Mouse (Mus musculus) midbrain, embryonic 11.5 days (tissue): Measurements from ENCODE around the gene Prkce. TPM values are rescaled to one million over a fixed set of nuclear protein-coding genes. Genes with fewer than 3 reads are reported as not detected.

ENCODE experiments used
- ATAC-seq: fragments of 200-750 bp; cut with Nextera tagmentation; 2 replicates; pipeline ENCODE4 v1.8.0; 2017; ENCODE audit warnings: moderate TSS enrichment, moderate library complexity; ENCODE audit not compliant: low FRiP score
- DNase-seq: peaks from one replicate; pipeline ENCODE4 v3.0.0; 2015; ENCODE audit warnings: low spot score; ENCODE audit errors: missing footprints
- H3K27ac ChIP-seq: fragments of 300-500 bp; sonication (generic); 2 replicates; pipeline ENCODE4 v1.5.1; 2014; ENCODE audit warnings: low read depth, low read length
- H3K27me3 ChIP-seq: fragments of 300-500 bp; sonication (generic); 2 replicates; pipeline ENCODE4 v1.6.1; 2014; ENCODE audit warnings: mild to moderate bottlenecking, low read length, moderate library complexity, mixed read lengths; ENCODE audit not compliant: control insufficient read depth, insufficient read depth
- H3K36me3 ChIP-seq: fragments of 300-500 bp; sonication (generic); 2 replicates; pipeline ENCODE4 v1.6.1; 2014; ENCODE audit warnings: mild to moderate bottlenecking, low read length, moderate library complexity, mixed read lengths; ENCODE audit not compliant: control insufficient read depth, insufficient read depth
- H3K4me1 ChIP-seq: fragments of 300-500 bp; sonication (generic); 2 replicates; pipeline ENCODE4 v1.6.1; 2014; ENCODE audit warnings: low read length; ENCODE audit not compliant: control insufficient read depth, insufficient read depth
- H3K4me2 ChIP-seq: fragments of 300-500 bp; sonication (generic); 2 replicates; pipeline ENCODE4 v1.6.1; 2014; ENCODE audit warnings: mild to moderate bottlenecking, moderate library complexity
- H3K4me3 ChIP-seq: fragments of 300-500 bp; sonication (generic); 2 replicates; pipeline ENCODE4 v1.5.1; 2014; ENCODE audit warnings: low read depth, low read length
- H3K9ac ChIP-seq: fragments of 300-500 bp; sonication (generic); 2 replicates; pipeline ENCODE4 v1.6.1; 2014; ENCODE audit warnings: low read length
- H3K9me3 ChIP-seq: fragments of 300-500 bp; sonication (generic); 2 replicates; pipeline ENCODE4 v1.6.1; 2016; ENCODE audit warnings: low read length; ENCODE audit not compliant: control insufficient read depth
- whole genome bisulfite sequencing: fragments of 180-500 bp; shearing (Covaris S2); extraction: QIAGEN DNeasy Blood & Tissue Kit; methylation state at CpG from one replicate; pipeline ENCODE4 v1.1.7; 2014; 5-methylcytosine and 5-hydroxymethylcytosine counted together
- polyA plus RNA-seq: library from polyadenylated mRNA; unstranded; fragments of >200 nt; fragmentation: Nextera tagmentation; extraction: Ambion mirVana; gene quantifications from 2 replicates; pipeline ENCODE4 v1.2.1, GENCODE M21; 2014

Gene Prkce
- polyA plus RNA-seq, 1 experiment from 2014 or later = 3.5 TPM

DNA sequence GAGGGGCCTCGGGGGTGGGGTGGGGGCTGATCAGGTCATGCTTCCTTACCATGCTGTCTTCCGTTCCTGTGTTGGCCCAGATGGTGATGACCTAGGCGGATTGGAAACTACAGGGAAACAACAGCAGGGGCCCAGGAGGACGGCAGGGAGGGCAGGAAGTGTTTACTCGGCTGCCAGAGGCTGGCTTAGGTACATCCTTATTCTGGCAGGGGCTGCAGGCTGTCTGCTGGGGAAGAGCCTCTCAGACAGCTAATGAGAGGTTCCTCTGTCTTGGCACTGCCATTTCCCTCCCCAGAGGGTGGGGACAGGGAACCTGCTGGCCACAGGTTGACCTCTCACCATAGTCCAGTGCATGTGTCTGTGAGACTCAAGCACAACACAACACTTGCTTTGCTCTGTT, 116.2 kb downstream of the Prkce start:
- DNase-seq (no peak), ATAC-seq (no peak)
- no peak overlapping the region for H3K4me2 ChIP-seq
- no peak overlapping the region for H3K27ac ChIP-seq
- no peaks in the 10 kb centered on the region for H3K4me1 ChIP-seq
- no peaks in the 10 kb centered on the region for H3K9me3 ChIP-seq
- no peak overlapping the region for H3K4me3 ChIP-seq
- no peaks in the 10 kb centered on the region for H3K36me3 ChIP-seq
- no peaks in the 10 kb centered on the region for H3K27me3 ChIP-seq
- H3K9ac ChIP-seq = no peak overlapping the region
- WGBS = 57% methylated on average over 5 of the region's 5 CpGs

GRCm38 (mm10) chr17:86285058-86285457, 117.5 kb downstream of the Prkce start:
- Histone ChIP-seq H3K36me3 (no peaks in the 10 kb centered on the region), H3K4me3 (no peak overlapping the region), H3K4me2 (no peak overlapping the region), H3K9me3 (no peaks in the 10 kb centered on the region), H3K27ac (no peak overlapping the region), H3K27me3 (no peaks in the 10 kb centered on the region), H3K4me1 (no peaks in the 10 kb centered on the region), H3K9ac (no peak overlapping the region)
- 91% methylated on average over 5 of the region's 5 CpGs for WGBS
- ATAC-seq (no peak), DNase-seq (no peak)

DNA sequence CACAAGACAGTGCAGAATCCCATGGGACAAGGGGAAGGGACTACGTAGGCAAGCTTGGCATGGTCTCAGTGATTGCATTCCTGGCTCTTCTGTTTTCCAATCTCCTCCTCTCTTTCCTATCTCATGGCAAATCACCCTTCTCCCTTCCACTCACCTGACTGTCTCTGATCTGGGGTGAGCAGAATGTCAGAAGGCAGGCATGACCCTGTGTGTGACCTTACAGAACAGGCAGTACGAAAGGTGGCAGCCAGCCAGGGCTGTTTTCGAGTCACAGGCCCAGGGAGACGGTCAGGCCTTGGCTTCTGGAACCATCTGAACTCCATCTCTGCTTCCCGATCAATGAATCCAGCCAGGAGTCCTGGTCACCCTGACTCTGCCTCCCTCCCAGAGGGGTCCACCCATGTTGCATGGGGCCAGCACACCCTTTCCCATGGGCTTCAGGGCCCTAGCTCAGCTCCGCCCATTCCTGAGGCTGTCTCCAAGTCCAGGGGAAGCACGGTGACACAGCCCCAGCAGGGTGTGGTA, 119.2 kb downstream of the Prkce start:
- no peak for ATAC-seq
- DNase-seq = no peak
- Histone ChIP-seq H3K36me3 (no peaks in the 10 kb centered on the region), H3K4me2 (no peak overlapping the region), H3K9me3 (no peaks in the 10 kb centered on the region), H3K4me1 (no peaks in the 10 kb centered on the region), H3K27ac (no peak overlapping the region), H3K4me3 (no peak overlapping the region), H3K9ac (no peak overlapping the region), H3K27me3 (no peaks in the 10 kb centered on the region)
- WGBS = 86% methylated on average over 7 of the region's 7 CpGs

- H3K9me3 ChIP-seq = no peaks in the 10 kb centered on the region
- WGBS = 95% methylated on average over 6 of the region's 6 CpGs
- no peak for DNase-seq
These were observed 125.1 kb downstream of the Prkce start for GRCm38 (mm10) chr17:86292711-86293110.

DNA sequence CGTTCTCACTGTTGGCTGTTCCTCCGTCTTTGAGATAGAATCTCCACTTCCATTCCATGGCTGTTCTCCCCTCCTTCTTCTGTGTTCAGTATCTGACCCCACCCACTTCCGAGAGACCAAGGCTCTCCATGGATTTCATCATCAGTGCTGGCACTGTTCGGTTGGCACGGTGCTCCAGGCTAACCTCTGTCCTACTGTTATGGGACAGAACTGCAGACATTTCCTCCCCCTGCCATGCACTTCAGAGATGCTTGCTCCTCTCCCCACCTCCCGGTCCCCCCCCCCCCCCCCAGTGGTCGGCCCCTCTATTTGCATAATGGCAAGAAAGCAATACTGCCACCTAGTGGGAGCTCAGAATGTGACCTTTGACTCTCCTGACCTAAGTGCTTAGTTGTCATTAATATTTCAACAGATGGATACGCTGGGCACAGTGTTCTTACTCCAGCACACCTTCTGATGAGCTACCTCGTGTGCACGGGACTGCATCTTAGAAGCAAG, 125.7 kb downstream of the Prkce start:
- H3K9ac ChIP-seq = no peak overlapping the region
- ATAC-seq (peak; percentile 40; the same call in 1 of the 2 replicates), DNase-seq (peak; percentile 87)
- no peak overlapping the region for H3K27ac ChIP-seq
- no peak overlapping the region for H3K4me3 ChIP-seq
- no peaks in the 10 kb centered on the region for H3K4me1 ChIP-seq
- H3K27me3 ChIP-seq = no peaks in the 10 kb centered on the region
- H3K9me3 ChIP-seq = no peaks in the 10 kb centered on the region
- H3K36me3 ChIP-seq = no peaks in the 10 kb centered on the region
- no peak overlapping the region for H3K4me2 ChIP-seq
- WGBS = 52% methylated on average over 9 of the region's 10 CpGs

More at GRCm38 (mm10) chr17:86292711-86293110, 125.1 kb downstream of the Prkce start:
- Histone ChIP-seq H3K36me3 (no peaks in the 10 kb centered on the region), H3K4me1 (no peaks in the 10 kb centered on the region), H3K4me2 (no peak overlapping the region), H3K9ac (no peak overlapping the region), H3K27me3 (no peaks in the 10 kb centered on the region), H3K27ac (no peak overlapping the region), H3K4me3 (no peak overlapping the region)
- no peak for ATAC-seq

DNA sequence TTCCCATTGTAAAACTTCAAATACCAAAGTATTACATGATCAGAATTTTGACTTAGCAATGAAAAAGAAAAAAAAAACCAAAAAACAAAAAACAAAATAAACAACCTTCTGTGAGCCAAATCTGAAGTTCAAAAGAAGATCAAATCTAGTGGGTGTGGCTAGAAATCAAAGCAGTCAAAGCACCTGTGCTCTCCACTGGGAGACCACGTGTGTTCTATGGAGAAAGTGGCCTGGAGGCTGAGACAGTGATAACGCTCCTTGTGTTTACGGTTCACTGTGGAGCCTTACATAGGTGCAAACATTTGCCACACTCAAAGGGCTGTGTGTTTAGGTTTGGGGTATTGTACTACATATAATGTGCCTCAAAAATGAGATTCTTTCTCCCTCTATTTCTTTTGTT, 132.0 kb downstream of the Prkce start:
- DNase-seq = no peak
- WGBS = 79% methylated on average over 3 of the region's 3 CpGs
- no peak for ATAC-seq
- Histone ChIP-seq H3K4me3 (no peak overlapping the region), H3K4me2 (no peak overlapping the region), H3K36me3 (no peaks in the 10 kb centered on the region), H3K4me1 (peaks cover 6% of the 10 kb centered on the region; the same call in 1 of the 2 replicates), H3K9ac (no peak overlapping the region), H3K27me3 (no peaks in the 10 kb centered on the region), H3K27ac (no peak overlapping the region), H3K9me3 (no peaks in the 10 kb centered on the region)

GRCm38 (mm10) chr17:86300774-86301595, 133.4 kb downstream of the Prkce start:
- peaks cover 6% of the 10 kb centered on the region; the same call in 1 of the 2 replicates for H3K4me1 ChIP-seq
- H3K27me3 ChIP-seq = no peaks in the 10 kb centered on the region
- H3K9ac ChIP-seq = no peak overlapping the region
- no peak overlapping the region for H3K4me3 ChIP-seq
- H3K9me3 ChIP-seq = no peaks in the 10 kb centered on the region
- H3K27ac ChIP-seq = no peak overlapping the region; the same call in 1 of the 2 replicates
- no peak overlapping the region for H3K4me2 ChIP-seq
- 76% methylated on average over 22 of the region's 22 CpGs for WGBS
- no peaks in the 10 kb centered on the region for H3K36me3 ChIP-seq
- DNase-seq (no peak), ATAC-seq (no peak)

DNA sequence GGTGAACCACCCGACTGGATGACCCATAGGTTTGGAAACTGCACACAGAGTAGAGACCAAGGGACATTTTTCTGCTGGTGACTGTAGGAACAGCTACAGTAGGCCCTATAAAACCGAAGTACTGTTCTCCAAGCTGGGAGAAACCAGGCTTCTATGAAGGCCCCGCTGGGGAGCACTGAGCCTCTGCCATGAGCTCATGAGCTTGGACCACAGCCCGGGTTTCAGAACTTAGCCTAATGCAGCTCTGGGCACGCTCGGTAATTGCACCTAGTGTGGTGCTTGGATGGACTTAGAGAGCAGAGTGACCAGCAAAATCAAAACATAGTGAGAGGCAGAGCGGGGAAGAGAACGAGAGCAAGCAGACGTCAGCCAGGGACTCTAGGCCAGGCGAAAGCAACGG, 134.7 kb downstream of the Prkce start:
- Histone ChIP-seq H3K9ac (no peak overlapping the region), H3K4me3 (no peak overlapping the region), H3K36me3 (no peaks in the 10 kb centered on the region), H3K9me3 (no peaks in the 10 kb centered on the region), H3K4me1 (peaks cover 6% of the 10 kb centered on the region; the same call in 1 of the 2 replicates), H3K27me3 (no peaks in the 10 kb centered on the region), H3K4me2 (no peak overlapping the region), H3K27ac (no peak overlapping the region)
- ATAC-seq (no peak), DNase-seq (no peak)
- WGBS = 95% methylated on average over 11 of the region's 11 CpGs

DNA sequence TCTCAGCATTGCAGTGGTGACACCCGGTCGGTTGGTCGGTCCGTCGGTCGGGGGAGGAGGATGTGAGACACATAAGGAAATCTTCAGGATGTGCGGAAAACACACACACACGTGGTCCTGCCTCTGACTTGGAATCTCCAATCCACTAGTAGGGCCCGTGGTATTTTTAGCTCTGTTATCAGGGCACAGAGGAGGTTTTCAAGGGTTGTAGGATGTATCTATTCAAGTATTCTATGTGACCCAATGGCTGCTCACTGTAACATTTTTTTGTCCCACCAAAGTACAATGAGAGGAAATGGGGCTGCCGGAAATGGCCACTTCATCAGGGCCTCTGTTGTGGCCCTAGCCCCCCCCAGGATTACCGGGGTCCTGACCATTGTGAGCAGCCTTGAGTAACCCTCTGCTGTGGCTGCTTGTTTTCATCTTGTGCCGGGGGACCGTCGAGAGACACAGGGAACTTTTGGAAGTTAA, 135.3 kb downstream of the Prkce start:
- H3K27ac ChIP-seq = no peak overlapping the region
- H3K9me3 ChIP-seq = no peaks in the 10 kb centered on the region
- ATAC-seq = no peak
- H3K4me3 ChIP-seq = no peak overlapping the region
- no peak overlapping the region for H3K9ac ChIP-seq
- DNase-seq = no peak
- no peaks in the 10 kb centered on the region for H3K27me3 ChIP-seq
- H3K4me1 ChIP-seq = peaks cover 6% of the 10 kb centered on the region; the same call in 1 of the 2 replicates
- WGBS = 92% methylated on average over 14 of the region's 14 CpGs
- H3K4me2 ChIP-seq = no peak overlapping the region
- H3K36me3 ChIP-seq = no peaks in the 10 kb centered on the region
